Mouse (Mus musculus): ENCODE data around the gene Lsm14a.

Lsm14a gene

GRCm38 (mm10) chr7:34309186-34309764 lies 83.8 kb downstream of the Lsm14a start:
- DNase-seq, result no peak

- no peak for DNase-seq
Observed at GRCm38 (mm10) chr7:34308586-34308985, 84.5 kb downstream of the Lsm14a start.

- no peak for DNase-seq
Observed at GRCm38 (mm10) chr7:34305454-34305853, 87.7 kb downstream of the Lsm14a start.

- DNase-seq, result no peak
Observed at GRCm38 (mm10) chr7:34302651-34303050, 90.5 kb downstream of the Lsm14a start.

- no peak for DNase-seq
Observed at GRCm38 (mm10) chr7:34301952-34302351, 91.2 kb downstream of the Lsm14a start.

GRCm38 (mm10) chr7:34298818-34299217 lies 94.3 kb downstream of the Lsm14a start:
- DNase-seq, result no peak

- no peak for DNase-seq
Observed at GRCm38 (mm10) chr7:34296124-34296523, 97.0 kb downstream of the Lsm14a start.

All from cerebellum, adult 11 months (tissue).